Mouse (Mus musculus) embryonic fibroblast, embryonic 13.5 days (primary cell): ENCODE data around the gene Etfbkmt.

Experiments
- CTCF ChIP-seq: IDR thresholded peaks from 2 replicates; pipeline ENCODE4 v1.5.1; 2011; ENCODE audit warnings: mild to moderate bottlenecking, control low read depth, low read length, moderate library complexity, borderline replicate concordance; ENCODE audit not compliant: insufficient read depth
- POLR2A ChIP-seq: IDR thresholded peaks from 2 replicates; pipeline ENCODE4 v1.6.1; 2011; ENCODE audit warnings: low read depth, mild to moderate bottlenecking, control low read depth, low read length, moderate library complexity

DNA sequence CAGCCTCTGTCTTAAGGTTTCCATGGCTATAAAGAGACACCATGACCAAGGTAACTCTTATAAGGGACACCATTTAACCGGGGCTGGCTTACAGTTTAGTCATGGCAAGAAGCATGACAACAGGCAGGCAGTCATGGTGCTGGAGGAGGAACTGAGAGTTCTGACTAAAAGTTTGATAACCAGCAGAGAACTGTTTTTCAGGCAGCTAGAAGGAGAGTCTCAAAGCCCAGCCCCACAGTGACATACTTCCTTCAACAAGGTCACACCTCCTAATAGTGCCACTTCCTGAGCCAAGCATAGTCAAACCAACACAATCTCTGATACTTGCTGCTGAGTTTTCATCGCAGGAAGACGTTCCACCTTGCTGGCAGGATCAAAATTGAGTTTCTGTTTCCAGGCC, 638 bp upstream of the Etfbkmt start:
- TF ChIP-seq POLR2A (no peak), CTCF (no peak)
